Mouse (Mus musculus) intestine, embryonic 16.5 days (tissue): Measurements from ENCODE around the gene Jund. TPM values are rescaled to one million over a fixed set of nuclear protein-coding genes. Genes with fewer than 3 reads are reported as not detected.

ENCODE experiments used
- ATAC-seq: fragments of 200-750 bp; cut with Nextera tagmentation; 2 replicates; pipeline ENCODE4 v1.8.0; 2017; ENCODE audit warnings: moderate TSS enrichment, moderate library complexity
- H3K27ac ChIP-seq: fragments of 300-500 bp; sonication (generic); 2 replicates; pipeline ENCODE4 v1.5.1; 2014; ENCODE audit warnings: mild to moderate bottlenecking, low read length
- H3K27me3 ChIP-seq: fragments of 300-500 bp; sonication (generic); replicated peaks from 2 replicates; pipeline ENCODE4 v1.6.1; 2014; ENCODE audit warnings: low read length, control low read depth, mixed read lengths; ENCODE audit not compliant: control insufficient read depth, insufficient read depth
- H3K36me3 ChIP-seq: fragments of 300-500 bp; sonication (generic); 2 replicates; pipeline ENCODE4 v1.6.1; 2014; ENCODE audit warnings: low read length, control low read depth; ENCODE audit not compliant: control insufficient read depth, insufficient read depth
- H3K4me1 ChIP-seq: fragments of 300-500 bp; sonication (generic); 2 replicates; pipeline ENCODE4 v1.6.1; 2014; ENCODE audit warnings: low read length, control low read depth, mixed read lengths; ENCODE audit not compliant: control insufficient read depth, insufficient read depth
- H3K4me2 ChIP-seq: fragments of 300-500 bp; sonication (generic); 2 replicates; pipeline ENCODE4 v1.6.1; 2014; ENCODE audit warnings: low read depth, low read length, control low read depth
- H3K4me3 ChIP-seq: fragments of 300-500 bp; sonication (generic); 2 replicates; pipeline ENCODE4 v1.5.1; 2014; ENCODE audit warnings: mild to moderate bottlenecking, low read length
- H3K9ac ChIP-seq: fragments of 300-500 bp; sonication (generic); 2 replicates; pipeline ENCODE4 v1.6.1; 2014; ENCODE audit warnings: low read depth, low read length
- H3K9me3 ChIP-seq: fragments of 300-500 bp; sonication (generic); 2 replicates; pipeline ENCODE4 v1.6.1; 2016; ENCODE audit warnings: low read length, control low read depth; ENCODE audit not compliant: control insufficient read depth
- WGBS: fragments of 180-500 bp; shearing (Covaris S2); extraction: QIAGEN DNeasy Blood & Tissue Kit; methylation state at CpG from one replicate; pipeline ENCODE4 v1.1.7; 2014; 5-methylcytosine and 5-hydroxymethylcytosine counted together
- polyA plus RNA-seq: library from polyadenylated mRNA; unstranded; fragments of >200 nt; fragmentation: Nextera tagmentation; extraction: Ambion mirVana; gene quantifications from 2 replicates; pipeline ENCODE4 v1.2.1, GENCODE M21; 2015

The Jund gene
- polyA plus RNA-seq, 1 experiment from 2014 or later = 37.3 TPM

DNA sequence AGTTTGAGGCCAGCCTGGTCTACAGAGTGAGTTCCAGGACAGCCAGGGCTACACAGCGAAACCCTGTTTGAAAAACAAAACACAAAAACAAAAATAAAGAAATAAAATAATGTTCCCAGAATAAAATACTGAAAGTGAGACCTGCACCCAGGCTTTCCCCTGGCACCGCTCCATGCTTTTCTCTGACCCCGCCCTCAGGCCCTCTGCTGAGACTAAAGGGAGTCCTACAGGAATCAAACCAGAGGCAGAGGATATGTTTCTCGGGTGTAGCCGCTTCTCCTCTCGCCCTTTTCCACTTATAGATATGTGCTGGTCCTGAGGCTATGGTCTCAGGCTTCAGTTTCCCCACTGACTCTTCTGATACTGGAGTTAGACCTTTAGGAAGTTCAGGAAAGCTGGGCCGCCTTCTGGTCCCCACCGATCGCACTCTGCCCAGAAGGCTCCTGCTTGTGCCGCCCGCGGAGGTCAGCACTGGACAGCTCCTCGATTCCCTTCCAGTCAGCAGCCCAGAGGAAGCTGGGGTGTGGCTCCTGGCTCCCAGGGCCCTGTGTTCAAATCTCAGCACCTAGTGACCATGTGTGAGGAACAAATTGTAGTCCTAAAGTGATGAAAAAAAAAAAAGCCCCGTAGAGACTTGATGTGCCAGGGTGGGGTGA lies 27.2 kb downstream of the Jund start:
- Histone ChIP-seq H3K4me3 (no peak overlapping the region), H3K4me1 (peaks cover 17% of the 10 kb centered on the region), H3K36me3 (no peaks in the 10 kb centered on the region), H3K9me3 (no peaks in the 10 kb centered on the region), H3K9ac (no peak overlapping the region), H3K27me3 (peaks cover 11% of the 10 kb centered on the region; the same call in 1 of the 2 replicates), H3K27ac (no peak overlapping the region), H3K4me2 (no peak overlapping the region)
- 31% methylated on average over 14 of the region's 14 CpGs for WGBS
- no peak for ATAC-seq

DNA sequence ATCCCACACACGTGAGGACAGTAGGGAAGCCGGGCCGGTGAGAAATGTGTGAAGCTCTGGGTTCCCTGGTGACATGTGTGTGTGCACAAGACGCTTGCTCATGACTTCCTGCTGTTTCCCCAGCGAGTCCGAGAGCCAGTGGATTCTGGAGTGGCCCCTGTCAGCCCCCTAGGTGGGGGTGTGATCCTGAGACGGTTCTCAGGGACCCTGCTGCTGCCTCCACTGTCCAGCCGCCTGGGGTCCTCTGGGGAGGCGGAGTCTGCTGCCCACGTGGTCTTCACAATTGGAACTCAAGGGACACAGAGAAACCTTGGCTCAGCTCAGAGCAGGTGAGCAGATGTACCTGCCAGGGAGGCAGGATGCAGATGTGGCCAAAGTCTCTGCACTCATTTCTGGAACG lies 28.0 kb downstream of the Jund start:
- Histone ChIP-seq H3K4me3 (no peak overlapping the region), H3K27me3 (peaks cover 11% of the 10 kb centered on the region; the same call in 1 of the 2 replicates), H3K36me3 (no peaks in the 10 kb centered on the region), H3K4me1 (peaks cover 17% of the 10 kb centered on the region), H3K4me2 (no peak overlapping the region), H3K9me3 (no peaks in the 10 kb centered on the region), H3K9ac (no peak overlapping the region), H3K27ac (no peak overlapping the region)
- 44% methylated on average over 11 of the region's 11 CpGs for WGBS
- no peak for ATAC-seq

DNA sequence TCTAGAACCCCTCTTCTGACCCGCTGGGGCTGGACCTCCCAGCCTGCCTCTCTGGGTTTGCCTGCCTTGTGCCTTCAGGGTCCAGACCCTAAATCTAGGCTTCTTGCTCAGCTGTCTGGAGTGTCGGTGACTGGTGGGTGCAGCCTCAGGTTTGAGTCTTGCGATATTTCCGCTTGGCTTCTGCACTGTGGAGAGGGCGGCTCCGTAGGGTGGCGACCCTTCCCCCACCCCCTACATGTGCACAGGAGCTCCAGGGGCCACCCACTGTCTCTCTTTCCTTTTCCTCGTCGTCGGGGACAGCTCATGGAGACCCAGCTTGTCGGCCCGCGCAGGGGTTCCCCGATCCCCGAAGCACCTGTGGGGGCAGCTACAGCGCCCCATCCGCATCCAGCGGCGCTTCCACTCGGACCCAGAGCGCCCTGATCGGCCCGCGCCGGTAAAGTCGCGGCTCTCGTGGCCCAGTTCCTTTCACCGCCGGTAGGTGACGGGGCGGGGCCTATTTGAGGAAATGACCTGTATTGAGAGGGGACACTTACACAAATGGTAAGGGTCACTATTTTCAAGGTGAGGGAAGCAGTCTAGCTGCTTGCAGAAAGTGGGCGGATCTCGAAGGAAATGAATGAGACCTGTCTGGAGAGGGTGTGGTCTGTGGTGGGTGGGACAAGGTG lies 31.2 kb downstream of the Jund start:
- no peaks in the 10 kb centered on the region for H3K36me3 ChIP-seq
- H3K9me3 ChIP-seq = no peaks in the 10 kb centered on the region
- H3K4me1 ChIP-seq = 0 out of 2 replicates have a peak, but pooled peaks cover 6% of the 10 kb centered on the region
- peaks cover 11% of the 10 kb centered on the region; the same call in 1 of the 2 replicates for H3K27me3 ChIP-seq
- peak overlapping the region; percentile 46 for H3K4me3 ChIP-seq
- peak overlapping the region; percentile 59 for H3K9ac ChIP-seq
- H3K27ac ChIP-seq = no peak overlapping the region
- 5% methylated on average over 34 of the region's 34 CpGs for WGBS
- peak overlapping the region; percentile 67 for H3K4me2 ChIP-seq
- ATAC-seq = peak; percentile 56

DNA sequence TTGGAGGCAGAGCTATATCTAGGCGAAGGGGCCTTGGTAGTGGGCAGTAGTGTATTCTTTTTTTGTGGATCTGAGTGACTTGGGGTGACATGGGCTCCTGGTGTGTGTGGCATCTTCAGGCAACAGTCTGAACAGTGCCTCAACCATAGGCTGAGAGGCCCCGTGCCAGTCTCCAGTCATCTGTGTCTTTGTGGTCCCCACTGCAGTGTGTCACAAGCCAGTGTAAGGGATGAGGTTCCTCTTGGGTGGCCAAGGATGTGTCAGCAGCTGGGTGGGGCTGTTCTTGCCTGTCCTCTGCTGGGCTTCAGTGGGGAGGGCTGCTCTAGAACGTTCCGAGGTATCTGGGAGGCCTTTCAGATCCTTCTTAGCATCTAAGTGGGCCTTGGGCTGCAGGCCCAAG lies 32.2 kb downstream of the Jund start:
- Histone ChIP-seq H3K27me3 (peaks cover 11% of the 10 kb centered on the region; the same call in 1 of the 2 replicates), H3K9me3 (no peaks in the 10 kb centered on the region), H3K4me1 (0 out of 2 replicates have a peak, but pooled peaks cover 6% of the 10 kb centered on the region), H3K9ac (no peak overlapping the region), H3K27ac (no peak overlapping the region), H3K4me3 (no peak overlapping the region), H3K4me2 (no peak overlapping the region), H3K36me3 (no peaks in the 10 kb centered on the region)
- 86% methylated on average over 4 of the region's 4 CpGs for WGBS
- no peak for ATAC-seq

DNA sequence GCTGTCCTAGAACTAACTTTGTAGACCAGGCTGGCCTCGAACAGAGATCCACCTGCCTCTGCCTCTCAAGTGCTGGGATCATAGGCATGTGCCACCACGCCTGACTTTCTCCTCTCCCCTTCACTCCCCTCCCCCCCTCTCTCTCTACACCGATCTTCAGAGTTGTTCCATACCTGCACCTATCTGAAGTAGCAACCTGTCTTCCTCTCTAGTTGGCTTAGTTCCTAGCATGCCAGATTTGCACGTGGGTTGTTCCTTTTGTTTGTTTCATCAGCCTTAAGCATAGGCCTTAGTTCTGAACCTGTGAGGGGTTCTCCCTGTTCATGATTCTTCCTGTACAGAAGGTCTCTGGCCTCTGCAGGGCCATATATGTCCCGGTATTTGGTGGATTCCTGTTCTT lies 39.0 kb downstream of the Jund start:
- Histone ChIP-seq H3K4me1 (no peaks in the 10 kb centered on the region), H3K36me3 (no peaks in the 10 kb centered on the region), H3K27ac (no peak overlapping the region), H3K9me3 (no peaks in the 10 kb centered on the region), H3K4me2 (no peak overlapping the region), H3K27me3 (peaks cover 9% of the 10 kb centered on the region), H3K4me3 (no peak overlapping the region), H3K9ac (no peak overlapping the region)
- ATAC-seq = no peak
- WGBS = 72% methylated on average over 5 of the region's 5 CpGs

DNA sequence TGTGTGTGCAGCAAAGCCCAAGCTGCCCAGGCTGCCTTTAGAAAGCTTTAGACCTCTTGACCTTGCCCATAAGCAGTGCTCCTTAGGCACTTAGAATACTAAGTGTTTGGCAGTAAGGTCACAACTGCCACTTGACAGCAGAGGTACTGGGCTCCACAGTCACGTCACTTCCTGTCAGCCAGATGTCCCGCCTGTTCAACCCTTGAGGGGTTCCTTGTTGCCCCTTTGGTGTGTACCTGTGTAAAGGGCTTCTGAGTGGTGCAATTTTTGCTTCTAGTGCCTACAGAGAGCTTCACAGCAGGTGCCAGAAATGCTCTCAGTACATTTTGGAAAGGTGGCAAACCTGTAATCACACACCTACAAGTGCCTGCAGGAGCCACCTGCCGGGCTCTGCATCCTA lies 39.5 kb downstream of the Jund start:
- H3K4me1 ChIP-seq = peaks cover under 1% of the 10 kb centered on the region; the same call in 1 of the 2 replicates
- WGBS = 71% methylated on average over 3 of the region's 3 CpGs
- peaks cover 14% of the 10 kb centered on the region for H3K27me3 ChIP-seq

DNA sequence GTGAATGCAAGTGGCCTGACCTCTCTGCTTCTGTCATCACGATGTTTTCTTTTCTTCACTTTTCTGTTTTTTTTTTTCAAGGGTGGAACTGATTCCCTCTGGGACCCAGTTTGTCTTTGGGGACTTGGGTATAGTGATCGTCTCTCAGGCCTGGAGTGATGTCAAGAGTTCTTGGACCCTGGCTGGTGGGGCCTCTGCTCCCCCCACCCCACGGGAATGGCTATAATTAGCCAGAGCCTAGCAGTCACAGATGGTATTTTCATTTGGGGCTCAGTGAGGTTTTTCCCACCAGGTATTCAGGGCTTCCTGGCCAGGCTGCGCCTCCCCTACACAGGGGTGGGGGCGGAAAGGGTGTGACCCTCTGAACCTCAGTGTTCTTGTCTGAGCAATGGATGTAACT lies 42.9 kb downstream of the Jund start:
- Histone ChIP-seq H3K4me3 (no peak overlapping the region), H3K27ac (no peak overlapping the region), H3K9ac (no peak overlapping the region), H3K36me3 (no peaks in the 10 kb centered on the region), H3K4me1 (peaks cover 13% of the 10 kb centered on the region), H3K4me2 (no peak overlapping the region), H3K27me3 (peaks cover 46% of the 10 kb centered on the region), H3K9me3 (no peaks in the 10 kb centered on the region)
- 63% methylated on average over 5 of the region's 5 CpGs for WGBS
- no peak for ATAC-seq

More for the DNA sequence above, 39.5 kb downstream of the Jund start:
- Histone ChIP-seq H3K9me3 (no peaks in the 10 kb centered on the region), H3K9ac (no peak overlapping the region), H3K27ac (no peak overlapping the region), H3K36me3 (no peaks in the 10 kb centered on the region), H3K4me3 (no peak overlapping the region), H3K4me2 (no peak overlapping the region)
- no peak for ATAC-seq

DNA sequence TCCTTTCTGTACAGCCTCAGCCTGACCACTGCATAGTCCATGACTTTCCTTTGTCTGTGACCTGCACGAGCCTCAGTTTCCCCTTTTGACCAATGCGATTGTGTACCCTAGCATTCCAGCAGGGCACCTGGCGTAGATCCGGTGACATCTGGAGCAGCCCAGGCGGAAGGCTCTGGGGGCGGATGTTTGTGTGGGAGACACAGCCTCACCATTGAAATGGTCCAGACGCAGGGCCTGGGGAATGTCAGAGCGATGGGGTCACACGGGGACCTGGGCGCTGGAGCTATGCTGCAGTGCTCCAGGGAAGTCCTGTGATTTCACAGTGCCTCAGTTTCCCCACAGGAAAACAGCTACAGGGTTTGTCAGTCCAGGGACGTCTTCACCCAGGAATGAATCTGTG lies 43.4 kb downstream of the Jund start:
- H3K27me3 ChIP-seq = peaks cover 51% of the 10 kb centered on the region
- H3K9ac ChIP-seq = no peak overlapping the region
- ATAC-seq = no peak
- H3K36me3 ChIP-seq = no peaks in the 10 kb centered on the region
- peaks cover 13% of the 10 kb centered on the region for H3K4me1 ChIP-seq
- no peak overlapping the region for H3K4me2 ChIP-seq
- H3K4me3 ChIP-seq = no peak overlapping the region
- no peak overlapping the region for H3K27ac ChIP-seq
- no peaks in the 10 kb centered on the region for H3K9me3 ChIP-seq
- 45% methylated on average over 11 of the region's 11 CpGs for WGBS

DNA sequence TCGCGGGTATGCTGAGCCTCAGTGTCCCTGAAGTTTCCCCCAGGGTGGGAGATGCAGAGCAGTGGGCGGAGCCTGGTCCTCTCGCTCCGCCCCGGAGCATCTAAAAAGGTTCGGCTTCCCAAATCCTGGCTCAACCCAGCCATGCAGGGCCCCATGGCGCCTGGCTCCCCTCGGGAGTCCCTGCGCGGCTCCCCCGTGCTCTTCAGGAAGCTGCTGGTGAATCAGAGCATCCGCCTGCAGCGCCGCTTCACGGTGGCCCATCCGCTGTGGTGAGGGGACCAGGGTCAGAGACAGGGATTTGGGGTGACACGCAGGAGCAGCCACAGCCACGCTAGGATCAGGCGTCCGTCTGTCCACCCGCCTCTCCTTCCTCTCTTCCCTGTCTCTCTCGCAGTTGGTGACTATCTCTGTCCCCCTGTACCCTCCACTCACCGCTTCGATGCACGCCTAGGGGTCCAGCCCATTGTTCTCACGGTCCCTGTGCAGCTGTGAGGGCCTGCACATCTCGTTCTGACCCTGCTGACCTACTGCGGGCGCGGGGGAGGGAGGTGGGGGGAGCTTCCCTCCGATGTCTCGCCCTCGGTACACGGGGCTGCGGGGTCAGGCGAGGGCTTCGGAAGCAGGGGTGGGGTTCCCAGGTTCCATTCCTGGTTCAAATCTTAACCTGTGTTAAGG lies 44.4 kb downstream of the Jund start:
- peak overlapping the region; percentile 15; the same call in 1 of the 2 replicates for H3K4me2 ChIP-seq
- peaks cover 13% of the 10 kb centered on the region for H3K4me1 ChIP-seq
- H3K27ac ChIP-seq = no peak overlapping the region
- H3K36me3 ChIP-seq = no peaks in the 10 kb centered on the region
- H3K9me3 ChIP-seq = no peaks in the 10 kb centered on the region
- 6% methylated on average over 38 of the region's 38 CpGs for WGBS
- peak overlapping the region; percentile 44; the same call in 1 of the 2 replicates for H3K9ac ChIP-seq
- ATAC-seq = peak; percentile 17; the same call in 1 of the 2 replicates
- peak overlapping the region; percentile 37; the same call in 1 of the 2 replicates for H3K4me3 ChIP-seq
- H3K27me3 ChIP-seq = peaks cover 52% of the 10 kb centered on the region
